Mouse (Mus musculus) yolk sac, embryonic 10.5 days (tissue): Measurements from ENCODE around the gene Pdk2.

ENCODE experiments used
- DNase-seq: peaks from one replicate; pipeline ENCODE4 v3.0.0-alpha.2; 2017; ENCODE audit warnings: low spot score

Gene Pdk2

DNA sequence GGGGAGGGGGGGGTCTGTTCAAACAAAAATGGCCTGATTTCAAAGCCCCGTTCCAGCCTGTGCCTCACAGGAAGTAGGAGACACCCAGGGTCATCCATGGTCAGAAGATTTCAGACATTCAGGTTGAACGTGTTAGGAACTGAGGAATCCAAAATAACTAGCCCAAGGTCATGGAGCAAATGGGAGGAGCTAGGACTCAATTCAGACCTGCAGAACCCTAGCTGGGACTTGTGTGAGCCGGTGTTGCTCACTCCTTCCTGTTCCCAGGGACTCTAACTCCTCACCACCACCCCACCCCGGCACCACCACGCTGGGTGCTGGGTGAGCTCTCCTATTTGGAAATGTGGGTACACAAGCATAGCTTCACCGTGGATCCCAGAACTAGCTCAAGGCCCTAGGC, 53.8 kb downstream of the Pdk2 start:
- DNase-seq = no peak

DNA sequence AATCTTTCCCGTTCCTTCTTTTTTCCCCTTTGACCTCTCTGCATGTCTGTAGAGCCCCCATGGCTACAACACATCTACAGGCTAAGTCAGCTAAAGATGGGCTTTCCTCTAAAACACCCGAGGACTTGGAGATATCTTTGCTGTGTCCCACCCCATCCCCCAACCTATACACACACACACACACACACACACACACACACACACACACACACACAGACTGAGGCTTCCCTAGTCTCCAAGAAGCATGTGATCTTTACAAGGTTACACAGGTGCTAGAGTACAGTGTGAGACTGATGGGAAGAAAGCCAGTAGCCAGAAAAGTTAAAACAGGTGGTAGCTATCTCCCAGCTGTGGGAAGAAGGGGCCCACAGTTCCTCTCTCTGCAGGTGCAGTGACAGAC, 54.7 kb downstream of the Pdk2 start:
- DNase-seq = no peak

DNA sequence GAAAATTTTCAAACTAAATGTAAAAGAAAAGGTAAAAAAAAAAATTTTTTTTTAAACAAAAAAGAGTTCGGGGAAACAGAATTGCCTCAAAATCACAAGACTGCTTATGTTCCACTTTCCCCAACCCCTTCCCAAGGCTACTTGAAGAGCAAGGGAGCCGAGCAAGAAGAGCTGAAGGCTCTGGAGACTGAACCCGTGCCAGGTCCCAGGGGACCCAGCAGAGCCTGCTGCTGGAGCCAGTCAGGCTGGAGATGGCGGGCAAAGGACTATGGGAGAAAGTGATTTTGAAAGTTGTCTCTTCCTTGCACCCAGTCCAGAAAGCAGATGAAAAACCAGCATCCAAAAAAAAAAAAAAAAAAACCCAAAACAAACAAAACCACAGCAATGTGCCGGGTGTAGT, 55.3 kb downstream of the Pdk2 start:
- DNase-seq = no peak

DNA sequence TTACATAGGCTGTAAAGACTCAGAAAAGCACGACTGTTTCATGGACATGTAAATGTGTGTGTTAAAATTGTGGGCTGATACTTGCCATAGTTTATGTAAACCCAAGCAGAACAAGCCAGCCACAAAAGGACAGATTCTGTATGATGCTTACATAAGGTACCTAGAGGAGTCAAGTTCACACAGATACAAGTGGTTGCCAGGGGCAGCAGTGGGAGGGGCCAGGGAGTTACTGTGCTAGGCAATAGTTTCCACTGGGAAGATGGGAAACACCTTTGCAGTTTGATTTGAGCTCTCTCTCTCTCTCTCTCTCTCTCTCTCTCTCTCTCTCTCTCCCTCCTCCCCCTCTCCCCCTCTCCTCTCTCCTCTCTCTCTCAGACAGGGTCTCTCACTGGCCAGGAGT, 56.0 kb downstream of the Pdk2 start:
- no peak for DNase-seq

DNA sequence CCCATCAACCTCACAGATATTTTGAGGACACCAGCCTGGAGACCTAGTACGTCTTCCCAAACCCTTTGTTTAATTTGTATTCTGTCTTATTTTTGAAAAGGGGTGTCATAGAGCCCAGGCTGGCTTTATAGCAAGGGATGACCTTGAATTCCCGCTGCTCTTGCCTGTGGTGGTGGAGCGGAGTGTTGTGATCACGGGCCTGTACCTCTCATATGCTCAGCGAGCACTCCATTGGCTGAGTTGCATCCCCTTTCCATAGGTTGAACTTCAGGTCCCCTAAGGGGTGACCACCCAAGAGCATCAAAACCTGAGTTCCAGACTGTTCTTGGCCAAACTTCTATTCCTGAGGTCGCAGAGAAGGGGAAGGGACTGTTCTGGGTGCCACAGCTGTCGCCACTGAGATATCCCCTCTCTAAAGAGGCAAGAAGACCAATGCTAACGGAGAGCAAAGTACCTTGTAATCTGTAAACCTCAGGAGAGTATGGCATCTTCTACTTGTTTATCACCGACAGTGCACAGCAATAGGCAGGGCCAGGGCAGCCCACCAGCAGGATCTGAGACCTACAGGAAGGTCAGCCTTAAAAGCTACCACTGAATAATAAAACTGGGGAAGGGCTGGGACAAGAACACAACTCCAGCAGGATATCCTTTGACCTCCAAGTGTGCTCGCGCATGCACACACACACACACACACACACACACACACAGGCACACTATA, 61.5 kb downstream of the Pdk2 start:
- DNase-seq = no peak

DNA sequence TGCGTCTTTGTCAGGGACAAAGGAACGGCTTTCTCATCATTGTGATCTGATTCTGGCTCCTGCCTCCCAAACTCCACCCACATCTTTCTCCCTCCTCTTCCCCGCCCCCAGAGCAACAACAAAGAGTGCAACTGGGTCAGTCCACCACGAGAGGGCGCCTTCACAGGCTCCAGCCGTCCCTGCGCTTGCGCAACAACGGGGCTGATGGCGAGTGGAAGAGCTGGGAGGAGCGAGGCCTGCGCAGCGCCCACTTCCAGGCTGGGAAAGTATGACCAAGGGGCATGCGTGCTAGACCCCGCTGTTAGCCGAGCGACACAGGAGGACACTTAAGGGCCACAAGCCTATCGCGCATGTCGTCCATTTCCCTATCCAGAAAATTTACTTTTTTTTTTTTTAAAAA, 62.2 kb downstream of the Pdk2 start:
- DNase-seq = peak; percentile 93

DNA sequence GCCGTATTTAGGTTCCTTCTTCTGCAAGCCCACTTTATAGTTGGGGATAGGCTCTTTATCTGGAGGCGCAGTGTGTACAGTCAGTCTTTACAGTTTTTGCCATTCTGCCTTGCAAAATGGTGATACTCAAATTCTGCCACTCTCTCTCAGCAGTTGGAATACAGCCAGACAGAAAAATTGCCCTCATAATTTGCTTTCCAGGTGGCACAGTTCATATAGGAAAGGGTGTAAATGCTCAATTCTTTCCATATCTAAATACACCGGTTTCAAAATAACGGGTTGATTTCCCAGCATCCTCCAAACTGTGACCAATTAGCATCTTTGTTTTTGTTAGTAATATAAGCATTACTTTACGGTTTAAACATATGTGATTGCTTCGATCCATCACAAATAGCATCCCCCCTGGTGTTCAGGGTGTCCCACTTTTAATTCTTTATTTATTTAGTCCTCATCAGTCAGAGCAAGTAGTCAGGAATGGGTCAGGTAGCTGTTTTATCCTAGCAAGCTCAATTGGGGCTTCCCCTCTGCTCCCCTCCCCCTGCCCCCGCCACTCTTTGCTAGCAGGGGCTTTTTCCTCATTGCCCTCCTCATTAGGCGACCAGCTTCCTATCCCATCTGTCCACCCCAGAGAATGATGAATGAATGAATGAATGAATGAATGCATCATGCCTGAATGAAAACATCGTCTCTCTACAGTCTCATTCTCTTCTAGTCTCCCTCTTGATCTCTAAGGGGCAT, 62.8 kb downstream of the Pdk2 start:
- DNase-seq = no peak
